9 mouse cellular contexts compared by ENCODE assay signal in genomic region chr4:53624816-53625215, GRCm38 (mm10). TPM values are rescaled to one million over a fixed set of nuclear protein-coding genes. Genes with fewer than 3 reads are reported as not detected.
DNase-seq lines count a peak whose midpoint lies in the region; ATAC-seq and TF ChIP-seq lines count a peak whose summit lies in the region.
"Had no signal": no experiment of that assay in that cellular context is flagged by ENCODE, and none has a peak within 500 bp of the region (broad histone marks: within the 10 kb centered on the region; RNA-seq: fewer than 3 reads in every experiment).

No protein-coding gene starts in this region.

- H3K9ac ChIP-seq in lung, postnatal 0 days (replicated peaks; ENCODE audit: low read depth) = no peak overlapping the region; the same call in 1 of the 2 replicates
- H3K9ac ChIP-seq in hindbrain, embryonic 14.5 days = no peak overlapping the region
- no peak overlapping the region for H3K9ac ChIP-seq in midbrain, embryonic 14.5 days (replicated peaks; ENCODE audit: low read length)
- H3K9ac ChIP-seq: lung, embryonic 15.5 days had no signal

- ATAC-seq in cerebellum, adult (ENCODE audit: insufficient number of reproducible peaks, low FRiP score, low TSS enrichment) = 0 out of 2 replicates have a peak, but pooled peaks have one; percentile 29
- ATAC-seq in lung, postnatal 0 days = no peak
- peak; percentile 74 for ATAC-seq in hindbrain, embryonic 14.5 days (ENCODE audit: low FRiP score)
- ATAC-seq in midbrain, embryonic 14.5 days (ENCODE audit: low FRiP score, low TSS enrichment) = peak; percentile 56; the same call in 1 of the 2 replicates
- no peak for ATAC-seq in inflammation-experienced regulatory T-cells, adult 6 months

- no peak for TF ChIP-seq CTCF in lung, postnatal 0 days (IDR thresholded peaks at IDR 0.05)

- no peak overlapping the region for H3K4me3 ChIP-seq in lung, postnatal 0 days (ENCODE audit: low read depth, low read length)
- H3K4me3 ChIP-seq in hindbrain, embryonic 14.5 days (replicated peaks; ENCODE audit: low read length) = no peak overlapping the region
- no peak overlapping the region for H3K4me3 ChIP-seq in midbrain, embryonic 14.5 days (replicated peaks; ENCODE audit: low read depth, low read length)
- H3K4me3 ChIP-seq: lung, embryonic 15.5 days had no signal

- H3K4me1 ChIP-seq in lung, postnatal 0 days (ENCODE audit: insufficient read depth, low read depth, low read length) = no peaks in the 10 kb centered on the region
- peaks cover 7% of the 10 kb centered on the region for H3K4me1 ChIP-seq in hindbrain, embryonic 14.5 days (replicated peaks; ENCODE audit: control insufficient read depth, insufficient read depth, low read length)
- H3K4me1 ChIP-seq in midbrain, embryonic 14.5 days (ENCODE audit: control insufficient read depth, insufficient read depth, low read length) = no peaks in the 10 kb centered on the region; the same call in 1 of the 2 replicates

- DNase-seq in cerebellum, adult 9-10 months = no peak
- DNase-seq in lung, postnatal 10 days = peak; percentile 66
- DNase-seq in lung, postnatal 0 days (ENCODE audit: low spot score) = no peak
- DNase-seq in hindbrain, embryonic 14.5 days (ENCODE audit: low spot score) = peak; percentile 56
- peak; percentile 70 for DNase-seq in midbrain, embryonic 14.5 days
- no peak for DNase-seq in thymus, adult 18-20 months

- H3K9me3 ChIP-seq in lung, postnatal 0 days (ENCODE audit: low read length) = no peaks in the 10 kb centered on the region
- H3K9me3 ChIP-seq in hindbrain, embryonic 14.5 days (ENCODE audit: control insufficient read depth, low read length) = no peaks in the 10 kb centered on the region
- H3K9me3 ChIP-seq in midbrain, embryonic 14.5 days (ENCODE audit: control insufficient read depth, low read length) = no peaks in the 10 kb centered on the region
- H3K9me3 ChIP-seq: lung, embryonic 15.5 days had no signal

- no peak overlapping the region for H3K4me2 ChIP-seq in lung, postnatal 0 days (replicated peaks; ENCODE audit: low read depth, low read length)
- H3K4me2 ChIP-seq in hindbrain, embryonic 14.5 days (replicated peaks) = no peak overlapping the region
- no peak overlapping the region for H3K4me2 ChIP-seq in midbrain, embryonic 14.5 days (ENCODE audit: low read length)
- H3K4me2 ChIP-seq: lung, embryonic 15.5 days had no signal

- H3K36me3 ChIP-seq in lung, postnatal 0 days (ENCODE audit: insufficient read depth, low read length) = no peaks in the 10 kb centered on the region
- no peaks in the 10 kb centered on the region for H3K36me3 ChIP-seq in hindbrain, embryonic 14.5 days (replicated peaks; ENCODE audit: control insufficient read depth, insufficient read depth)
- no peaks in the 10 kb centered on the region for H3K36me3 ChIP-seq in midbrain, embryonic 14.5 days (ENCODE audit: control insufficient read depth, insufficient read depth, low read length)
- H3K36me3 ChIP-seq: lung, embryonic 15.5 days had no signal

- 36% methylated on average over 4 of the region's 4 CpGs for WGBS in lung, postnatal 0 days
- 23% methylated on average over 4 of the region's 4 CpGs for WGBS in hindbrain, embryonic 14.5 days
- WGBS in midbrain, embryonic 14.5 days = 20% methylated on average over 4 of the region's 4 CpGs

- no peak overlapping the region for H3K27ac ChIP-seq in lung, postnatal 0 days (ENCODE audit: low read length)
- H3K27ac ChIP-seq in hindbrain, embryonic 14.5 days = peak overlapping the region; percentile 47; the same call in 1 of the 2 replicates
- no peak overlapping the region for H3K27ac ChIP-seq in midbrain, embryonic 14.5 days (replicated peaks; ENCODE audit: low read depth, low read length)
- H3K27ac ChIP-seq: lung, embryonic 15.5 days had no signal

- no peak for TF ChIP-seq EP300 in lung, postnatal 0 days (IDR thresholded peaks at IDR 0.05)

- H3K27me3 ChIP-seq in lung, postnatal 0 days (replicated peaks; ENCODE audit: insufficient read depth, low read length) = no peaks in the 10 kb centered on the region
- H3K27me3 ChIP-seq in hindbrain, embryonic 14.5 days (ENCODE audit: control insufficient read depth, insufficient read depth, low read length) = no peaks in the 10 kb centered on the region
- no peaks in the 10 kb centered on the region for H3K27me3 ChIP-seq in midbrain, embryonic 14.5 days (ENCODE audit: control insufficient read depth, insufficient read depth, low read length)
- H3K27me3 ChIP-seq: lung, embryonic 15.5 days had no signal

RNA-seq across cellular contexts. Expression of gene Fsd1l, which starts 6.5 kb away (rescaled TPM):
- 7.9 and 9.4 TPM in 2 replicates for polyA plus RNA-seq in lung, postnatal 0 days (2015; fragmentation: Nextera tagmentation; extraction: Ambion mirVana)
- 28.1 and 33.4 TPM in 2 replicates for polyA plus RNA-seq in hindbrain, embryonic 14.5 days (2014; fragmentation: Nextera tagmentation; extraction: Ambion mirVana)
- 37.0 and 41.5 TPM in 2 replicates for polyA plus RNA-seq in midbrain, embryonic 14.5 days (2014; fragmentation: Nextera tagmentation; extraction: Ambion mirVana)
- polyA plus RNA-seq in inflammation-experienced regulatory T-cells, adult 6 months (2017; shearing (Covaris generic)) = 10 to 100 TPM in 1 of 3 experiments, 1 to 10 TPM in 2; 3.8 to 12.0 (median 7.0) TPM

Comparison
In these comparisons a context has a peak if more than half of its experiments do, and no peak if none do; other contexts are left out.
1. DNase-seq: peak in lung, postnatal 10 days (single experiment), hindbrain, embryonic 14.5 days (single experiment) and midbrain, embryonic 14.5 days (single experiment); none in cerebellum, adult 9-10 months (single experiment), lung, postnatal 0 days (single experiment) and thymus, adult 18-20 months (0 of 2).
2. ATAC-seq: peak in cerebellum, adult (single experiment), hindbrain, embryonic 14.5 days (single experiment) and midbrain, embryonic 14.5 days (single experiment); none in lung, postnatal 0 days (single experiment) and inflammation-experienced regulatory T-cells, adult 6 months (single experiment).